Mouse (Mus musculus) midbrain, embryonic 13.5 days (tissue): ENCODE measurements around the gene Prss21. TPM values are rescaled to one million over a fixed set of nuclear protein-coding genes. Genes with fewer than 3 reads are reported as not detected.
"Not testable (repeated sequence)": the region's sequence is repeated elsewhere in the genome, so short reads cannot be mapped to it uniquely, and the experiment has no call there.

Experiments
- ATAC-seq: fragments of 200-750 bp; cut with Nextera tagmentation; 2 replicates; pipeline ENCODE4 v1.8.0; 2017; ENCODE audit warnings: mild to moderate bottlenecking, moderate TSS enrichment, moderate library complexity
- H3K27ac ChIP-seq: fragments of 300-500 bp; sonication (generic); 2 replicates; pipeline ENCODE4 v1.5.1; 2015; ENCODE audit warnings: inconsistent platforms, mild to moderate bottlenecking, moderate library complexity
- H3K27me3 ChIP-seq: fragments of 300-500 bp; sonication (generic); 2 replicates; pipeline ENCODE4 v1.6.1; 2015; ENCODE audit warnings: mild to moderate bottlenecking, inconsistent platforms
- H3K36me3 ChIP-seq: fragments of 300-500 bp; sonication (generic); 2 replicates; pipeline ENCODE4 v1.6.1; 2015; ENCODE audit warnings: mild to moderate bottlenecking, inconsistent platforms
- H3K4me1 ChIP-seq: fragments of 300-500 bp; sonication (generic); replicated peaks from 2 replicates; pipeline ENCODE4 v1.6.1; 2015; ENCODE audit warnings: inconsistent platforms
- H3K4me2 ChIP-seq: fragments of 300-500 bp; sonication (generic); replicated peaks from 2 replicates; pipeline ENCODE4 v1.6.1; 2015; ENCODE audit warnings: moderate library complexity, mild to moderate bottlenecking, inconsistent platforms
- H3K4me3 ChIP-seq: fragments of 300-500 bp; sonication (generic); replicated peaks from 2 replicates; pipeline ENCODE4 v1.5.1; 2015; ENCODE audit warnings: mild to moderate bottlenecking, inconsistent platforms
- H3K9ac ChIP-seq: fragments of 300-500 bp; sonication (generic); replicated peaks from 2 replicates; pipeline ENCODE4 v1.6.1; 2015; ENCODE audit warnings: mild to moderate bottlenecking, inconsistent platforms
- H3K9me3 ChIP-seq: fragments of 300-500 bp; sonication (generic); 2 replicates; pipeline ENCODE4 v1.6.1; 2016; ENCODE audit warnings: mild to moderate bottlenecking, inconsistent platforms
- WGBS: fragments of 180-500 bp; shearing (Covaris S2); methylation state at CpG from one replicate; pipeline ENCODE4 v1.1.7; 2015; 5-methylcytosine and 5-hydroxymethylcytosine counted together
- microRNA-seq: library from miRNA; unstranded; fragments of <30 nt; microRNA quantifications from one replicate; pipeline ENCODE4, GENCODE M21; 2016
- polyA plus RNA-seq: library from polyadenylated mRNA; unstranded; fragments of >200 nt; fragmentation: Nextera tagmentation; extraction: Ambion mirVana; gene quantifications from 2 replicates; pipeline ENCODE4 v1.2.1, GENCODE M21; 2015

Prss21 gene
- polyA plus RNA-seq, 1 experiment from 2014 or later: not detected

- H3K4me1 ChIP-seq: no peaks in the 10 kb centered on the region
- 46% methylated on average over 8 of the region's 8 CpGs for WGBS
- H3K4me3 ChIP-seq: no peak overlapping the region
- no peaks in the 10 kb centered on the region for H3K36me3 ChIP-seq
- no peak overlapping the region for H3K27ac ChIP-seq
- no peak overlapping the region for H3K4me2 ChIP-seq
- no peaks in the 10 kb centered on the region for H3K9me3 ChIP-seq
- no peaks in the 10 kb centered on the region for H3K27me3 ChIP-seq
- peak; percentile 37; the same call in 1 of the 2 replicates for ATAC-seq
- H3K9ac ChIP-seq: no peak overlapping the region
These were observed 6.3 kb downstream of the Prss21 start for GRCm38 (mm10) chr17:23873884-23874856.

DNA sequence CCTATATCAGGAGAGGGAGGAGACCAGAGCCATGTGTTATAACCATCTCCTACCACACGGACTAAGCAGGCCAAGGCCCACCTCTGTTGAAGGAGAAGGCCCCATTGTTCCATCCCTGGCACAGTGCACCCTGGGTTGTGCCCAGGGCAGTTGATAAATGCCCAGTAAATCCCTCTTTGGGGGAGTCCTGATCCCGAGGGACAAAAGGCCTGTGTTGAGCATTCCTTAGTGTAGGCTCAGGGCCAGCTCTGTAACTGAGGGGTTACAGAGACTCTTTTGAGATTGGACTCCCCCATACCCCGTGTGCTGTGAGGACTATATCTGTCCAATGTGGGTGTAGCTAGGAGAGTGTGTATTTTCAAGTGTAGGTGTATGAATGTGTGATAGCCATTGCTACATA lies 8.9 kb downstream of the Prss21 start:
- H3K4me3 ChIP-seq: no peak overlapping the region
- no peaks in the 10 kb centered on the region for H3K27me3 ChIP-seq
- 54% methylated on average over 3 of the region's 3 CpGs for WGBS
- H3K4me1 ChIP-seq: no peaks in the 10 kb centered on the region
- no peak overlapping the region for H3K9ac ChIP-seq
- peak; percentile 67; the same call in 1 of the 2 replicates for ATAC-seq
- H3K9me3 ChIP-seq: no peaks in the 10 kb centered on the region
- no peak overlapping the region for H3K4me2 ChIP-seq
- no peaks in the 10 kb centered on the region for H3K36me3 ChIP-seq
- no peak overlapping the region for H3K27ac ChIP-seq

DNA sequence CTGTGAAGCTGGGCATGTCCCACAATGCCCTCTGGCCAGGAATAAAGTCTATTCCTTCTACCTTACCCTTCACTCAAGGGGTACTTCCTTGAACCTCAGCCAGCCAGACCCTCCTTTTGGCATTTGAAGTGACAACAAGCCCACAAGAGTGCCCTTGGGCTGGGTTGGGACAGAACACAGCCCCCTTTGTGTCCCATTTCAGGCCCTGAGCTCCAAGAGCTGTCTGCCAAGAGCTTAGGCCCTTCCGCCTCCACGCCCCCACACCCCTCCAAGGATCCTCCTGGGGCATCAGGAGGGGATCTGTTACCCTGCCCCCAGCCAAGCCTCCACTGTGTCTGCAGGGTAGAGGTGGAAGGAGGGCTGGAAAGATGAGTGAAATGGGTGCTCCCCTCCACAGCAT lies 9.3 kb downstream of the Prss21 start:
- H3K4me1 ChIP-seq: no peaks in the 10 kb centered on the region
- no peak overlapping the region for H3K9ac ChIP-seq
- WGBS: 74% methylated on average over 2 of the region's 2 CpGs
- no peaks in the 10 kb centered on the region for H3K36me3 ChIP-seq
- no peak overlapping the region for H3K4me3 ChIP-seq
- ATAC-seq: no peak
- no peak overlapping the region for H3K27ac ChIP-seq
- H3K4me2 ChIP-seq: no peak overlapping the region
- H3K9me3 ChIP-seq: no peaks in the 10 kb centered on the region
- H3K27me3 ChIP-seq: no peaks in the 10 kb centered on the region

DNA sequence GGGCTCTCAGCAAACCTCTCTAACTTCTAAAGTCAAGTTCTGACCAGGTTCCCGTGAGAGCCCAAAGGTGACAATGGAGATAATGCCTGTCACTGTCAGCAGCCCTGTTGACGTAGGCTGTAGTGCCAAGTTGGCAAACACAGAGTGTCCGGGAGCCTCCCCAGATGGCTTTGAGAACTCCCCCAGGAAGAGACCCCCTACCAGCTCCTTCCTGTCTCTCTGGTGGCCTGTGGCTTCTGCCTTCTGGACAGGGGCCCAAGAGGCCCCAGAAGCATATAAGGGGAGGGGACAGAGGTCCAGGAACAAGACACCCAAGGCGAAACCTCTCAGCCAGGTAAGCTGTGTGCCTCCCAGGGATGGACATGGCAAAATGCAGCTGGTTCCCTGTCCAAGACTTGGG lies 12.7 kb downstream of the Prss21 start, which contains the start of the genes Dcpp1 and Dcpp2:
Gene Dcpp1 (plus strand): TSS at position 301 of the 400 bp plus-strand sequence.
Gene Dcpp2 (plus strand): TSS at position 305 of the 400 bp plus-strand sequence.
- not testable (repeated sequence) for H3K27ac ChIP-seq, H3K4me1 ChIP-seq, ATAC-seq, H3K4me2 ChIP-seq, H3K9me3 ChIP-seq, H3K4me3 ChIP-seq, H3K36me3 ChIP-seq, H3K9ac ChIP-seq, H3K27me3 ChIP-seq
- 84% methylated on average over 4 of the region's 4 CpGs for WGBS

- not testable (repeated sequence) for H3K27me3 ChIP-seq, H3K27ac ChIP-seq, H3K9ac ChIP-seq, H3K4me3 ChIP-seq, H3K4me1 ChIP-seq, ATAC-seq, H3K4me2 ChIP-seq, H3K36me3 ChIP-seq, H3K9me3 ChIP-seq
- WGBS: 67% methylated on average over 4 of the region's 4 CpGs
These were observed 49.3 kb downstream of the Prss21 start, which contains the start of gene Dcpp3 for GRCm38 (mm10) chr17:23917158-23917557. Gene Dcpp3, plus strand, starts transcription at chr17:23917458.

Small RNAs within 50 kb of the gene (microRNA-seq; reads per million reads assigned to microRNA genes)
- gene Mir5125: not detected

Other genes with a start within 250 kb of the Prss21 start
- 1.1 TPM in 2 replicates for gene Mmp25, start 222.8 kb upstream of the Prss21 start, polyA plus RNA-seq
- 0.16 TPM in 1 of 2 replicates, not detected in the other for gene Bicdl2, start 207.6 kb upstream of the Prss21 start, polyA plus RNA-seq
- 84.9 and 90.9 TPM in 2 replicates for gene Hcfc1r1, start 194.5 kb upstream of the Prss21 start, polyA plus RNA-seq
- 44.8 and 46.5 TPM in 2 replicates for gene Thoc6, start 194.2 kb upstream of the Prss21 start, polyA plus RNA-seq
- gene Tnfrsf12a, start 190.6 kb upstream of the Prss21 start, polyA plus RNA-seq: 1.4 and 2.9 TPM in 2 replicates
- gene Cldn6, start 188.8 kb upstream of the Prss21 start, polyA plus RNA-seq: 0.15 and 0.17 TPM in 2 replicates
- gene Cldn9, start 184.0 kb upstream of the Prss21 start, polyA plus RNA-seq: 0.32 and 1.1 TPM in 2 replicates
- 0.30 TPM in 1 of 2 replicates, not detected in the other for gene 1520401A03Rik, start 145.3 kb upstream of the Prss21 start, polyA plus RNA-seq
- gene Pkmyt1, start 141.7 kb upstream of the Prss21 start, polyA plus RNA-seq: 21.4 and 26.5 TPM in 2 replicates
- gene Paqr4, start 127.2 kb upstream of the Prss21 start, polyA plus RNA-seq: 55.8 and 56.8 TPM in 2 replicates
- gene Kremen2, start 122.2 kb upstream of the Prss21 start, polyA plus RNA-seq: 0.57 and 0.66 TPM in 2 replicates
- 238 and 243 TPM in 2 replicates for gene Flywch1, start 96.5 kb upstream of the Prss21 start, polyA plus RNA-seq
- gene Flywch2, start 82.0 kb upstream of the Prss21 start, polyA plus RNA-seq: 63.9 and 70.5 TPM in 2 replicates
- gene Srrm2, start 77.5 kb upstream of the Prss21 start, polyA plus RNA-seq: 639 and 664 TPM in 2 replicates
- gene Elob, start 38.9 kb upstream of the Prss21 start, polyA plus RNA-seq: 1,286 and 1,324 TPM in 2 replicates
- gene Prss33, start 32.0 kb upstream of the Prss21 start, polyA plus RNA-seq: 0.30 and 0.36 TPM in 2 replicates
- gene Prss32, start 24.2 kb upstream of the Prss21 start, polyA plus RNA-seq: not detected in 2 replicates
- 0.94 and 1.5 TPM in 2 replicates for gene Prss41, start 23.9 kb upstream of the Prss21 start, polyA plus RNA-seq
- not detected in 2 replicates for gene Dcpp1, start 12.8 kb downstream of the Prss21 start, polyA plus RNA-seq
- gene Dcpp2, start 12.8 kb downstream of the Prss21 start, polyA plus RNA-seq: not detected in 2 replicates
- gene Dcpp3, start 49.4 kb downstream of the Prss21 start, polyA plus RNA-seq: not detected in 2 replicates
- gene Sbp, start 73.6 kb downstream of the Prss21 start, polyA plus RNA-seq: not detected in 2 replicates
- gene Sbpl, start 87.2 kb downstream of the Prss21 start, polyA plus RNA-seq: not detected in 2 replicates
- gene Prss30, start 112.5 kb downstream of the Prss21 start, polyA plus RNA-seq: not detected in 2 replicates
- gene Prss22, start 130.0 kb downstream of the Prss21 start, polyA plus RNA-seq: 0.12 TPM in 1 of 2 replicates, not detected in the other
- gene Prss27, start 170.1 kb downstream of the Prss21 start, polyA plus RNA-seq: 0.32 and 0.54 TPM in 2 replicates
- gene Kctd5, start 205.4 kb downstream of the Prss21 start, polyA plus RNA-seq: 80.9 and 81.5 TPM in 2 replicates